Mouse (Mus musculus) lung, adult 18-20 months (tissue): ENCODE measurements around the gene Thada.

Source experiments
- DNase-seq, 2 experiments: peaks; one replicate each; pipeline ENCODE4 v3.0.0; 2022; ENCODE audit warnings: mixed read lengths in 2 of 2

Gene Thada

DNA sequence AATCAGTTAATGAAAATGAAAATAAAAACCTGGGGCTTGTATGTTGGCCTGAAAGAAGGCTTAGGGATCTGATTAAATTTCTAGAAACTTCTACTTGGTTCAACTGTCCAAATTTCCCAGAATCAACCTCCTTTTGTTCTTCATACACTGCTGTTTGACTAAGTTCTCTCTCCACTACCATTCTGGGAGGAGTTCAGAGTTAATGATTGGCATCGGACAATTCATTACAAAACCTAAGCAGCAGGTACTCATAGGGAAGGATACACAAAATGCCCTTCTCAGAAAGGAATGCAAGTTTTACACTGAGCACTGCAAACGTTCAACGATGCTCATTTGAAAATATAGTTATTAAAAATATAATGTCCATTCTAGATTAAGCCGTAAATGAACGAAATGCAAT is 179.5 kb downstream of the Thada start:
- DNase-seq: no peak

DNA sequence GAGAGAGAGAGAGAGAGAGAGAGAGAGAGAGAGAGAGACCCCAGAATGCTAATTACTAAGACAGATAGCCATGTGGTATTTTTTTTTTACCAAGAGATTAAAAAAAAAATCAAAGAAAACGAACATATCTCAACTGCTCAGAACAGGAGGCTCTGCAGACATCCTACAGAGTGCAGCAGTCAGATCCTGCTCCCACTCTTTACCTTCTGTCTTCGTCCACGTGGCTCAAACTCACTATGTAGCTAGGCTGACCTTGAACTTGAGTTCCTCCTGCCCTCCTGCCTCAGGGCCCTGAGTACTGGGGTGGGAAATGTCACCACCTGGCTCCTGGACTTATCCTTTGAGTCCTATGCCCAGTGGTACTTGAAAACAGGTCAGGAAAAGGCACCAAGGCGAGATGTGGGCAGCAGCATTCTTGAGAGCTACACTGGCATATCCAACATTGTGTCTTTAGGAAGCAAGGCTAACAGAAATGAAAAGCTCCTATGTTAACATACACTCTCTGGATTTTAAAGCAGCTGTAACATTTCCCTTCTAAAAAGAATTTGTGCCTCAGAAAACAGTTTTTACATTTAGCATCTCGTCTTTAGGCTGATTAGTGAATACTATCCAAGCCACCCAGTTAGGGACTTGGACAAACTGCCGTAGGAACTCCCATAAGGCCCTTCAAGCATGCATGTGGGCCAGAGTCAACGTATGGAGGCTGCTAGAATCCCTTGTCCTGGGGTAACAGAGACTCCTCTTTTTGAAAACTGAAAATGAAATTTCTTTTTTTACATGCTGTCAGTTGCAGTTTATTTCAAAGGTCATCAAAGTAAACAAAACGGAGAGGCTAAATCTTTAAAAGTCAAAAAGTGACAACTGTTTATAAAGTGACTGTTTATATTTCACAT is 183.4 kb downstream of the Thada start:
- DNase-seq: no peak

DNA sequence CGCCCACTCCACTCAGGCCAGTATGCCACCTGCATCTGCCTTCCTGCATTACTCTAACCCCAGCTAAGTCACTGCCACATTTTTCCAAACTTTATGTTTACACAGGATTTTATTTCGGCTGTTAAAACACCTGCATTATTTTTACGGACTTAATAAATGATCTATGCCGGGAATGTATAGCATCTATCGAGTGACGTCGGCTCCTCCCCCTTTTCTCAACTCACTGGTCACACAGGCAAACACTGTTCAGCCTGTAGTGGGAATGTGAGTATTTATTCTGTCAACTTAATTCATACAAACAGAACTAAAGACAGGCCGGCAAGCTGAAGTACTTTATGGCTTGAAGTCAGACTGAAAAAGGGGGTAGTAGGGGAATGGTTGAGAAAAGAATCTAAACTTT is 187.0 kb downstream of the Thada start:
- no peak for DNase-seq

DNA sequence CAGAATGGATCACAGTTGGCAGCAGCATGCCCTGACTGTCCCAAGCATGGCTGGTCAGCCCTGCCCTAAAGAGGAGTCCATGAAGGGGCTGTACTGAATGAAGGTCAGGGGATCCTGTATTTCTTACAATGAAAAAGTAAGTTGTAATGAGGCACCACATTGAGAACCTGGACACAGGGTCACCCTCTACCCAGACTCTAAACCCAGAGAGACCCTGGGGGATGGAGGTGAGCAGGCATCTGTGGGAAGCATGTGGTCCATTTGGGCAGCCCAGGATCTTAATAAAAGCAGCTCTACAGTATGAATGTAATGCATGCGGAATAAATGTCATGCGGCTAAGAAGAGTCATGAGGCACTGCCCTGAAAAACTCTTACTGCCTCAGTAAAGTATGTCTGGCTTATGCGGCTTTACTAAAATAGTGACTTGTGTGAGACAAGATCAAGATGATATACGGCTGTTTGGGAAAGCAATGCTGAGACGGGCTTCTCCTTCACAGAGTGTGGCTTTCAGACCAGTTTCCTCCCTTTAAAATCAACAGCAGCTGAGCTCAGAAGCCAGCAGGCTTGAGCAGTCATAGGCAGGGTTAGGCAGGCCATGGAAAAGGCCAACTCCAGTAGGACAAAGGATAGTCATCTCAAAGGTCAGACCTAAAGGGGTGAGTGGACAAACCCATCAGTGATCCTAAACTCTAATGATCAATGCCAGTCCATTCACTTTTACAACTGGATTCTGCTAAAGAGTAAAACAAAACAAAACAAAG is 187.6 kb downstream of the Thada start:
- DNase-seq: no peak

DNA sequence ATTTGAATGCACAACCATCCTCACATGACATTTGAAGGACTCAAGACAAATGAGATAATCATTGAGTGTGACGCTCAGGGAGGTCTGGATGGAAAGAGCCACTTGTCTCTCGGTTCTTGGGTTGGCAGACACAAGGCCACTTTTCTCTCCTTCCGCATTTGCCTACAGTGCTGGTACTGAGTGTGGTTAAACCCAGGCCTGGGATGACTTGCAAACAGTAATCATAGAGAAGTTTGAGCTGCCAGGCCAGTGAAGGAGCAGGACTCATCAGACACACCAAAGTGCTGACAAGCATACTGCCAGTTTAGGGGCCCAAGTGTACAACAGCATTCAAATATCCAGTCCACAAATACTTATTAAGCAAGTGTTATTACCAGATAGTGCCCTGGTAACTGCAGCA is 191.0 kb downstream of the Thada start:
- DNase-seq: no peak

DNA sequence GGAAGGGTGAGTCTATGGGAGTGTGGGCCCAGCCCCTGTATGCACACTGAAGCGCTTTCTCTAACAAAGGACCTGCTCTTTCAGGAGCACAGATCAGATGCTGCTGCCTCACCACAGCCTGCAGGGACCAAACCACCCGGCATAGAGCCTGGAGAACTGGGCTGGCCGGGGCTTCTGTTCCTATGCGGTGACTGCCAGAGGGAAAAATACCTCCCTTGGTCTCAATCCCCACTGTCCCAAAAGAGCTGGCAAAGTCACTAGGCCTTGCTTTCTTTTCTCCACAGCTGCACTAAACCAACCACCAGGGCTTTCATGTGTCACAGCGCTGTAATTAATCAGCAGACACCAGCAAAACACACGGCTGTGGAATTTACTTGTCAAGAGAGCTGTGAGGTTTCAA is 191.8 kb downstream of the Thada start:
- no peak for DNase-seq

DNA sequence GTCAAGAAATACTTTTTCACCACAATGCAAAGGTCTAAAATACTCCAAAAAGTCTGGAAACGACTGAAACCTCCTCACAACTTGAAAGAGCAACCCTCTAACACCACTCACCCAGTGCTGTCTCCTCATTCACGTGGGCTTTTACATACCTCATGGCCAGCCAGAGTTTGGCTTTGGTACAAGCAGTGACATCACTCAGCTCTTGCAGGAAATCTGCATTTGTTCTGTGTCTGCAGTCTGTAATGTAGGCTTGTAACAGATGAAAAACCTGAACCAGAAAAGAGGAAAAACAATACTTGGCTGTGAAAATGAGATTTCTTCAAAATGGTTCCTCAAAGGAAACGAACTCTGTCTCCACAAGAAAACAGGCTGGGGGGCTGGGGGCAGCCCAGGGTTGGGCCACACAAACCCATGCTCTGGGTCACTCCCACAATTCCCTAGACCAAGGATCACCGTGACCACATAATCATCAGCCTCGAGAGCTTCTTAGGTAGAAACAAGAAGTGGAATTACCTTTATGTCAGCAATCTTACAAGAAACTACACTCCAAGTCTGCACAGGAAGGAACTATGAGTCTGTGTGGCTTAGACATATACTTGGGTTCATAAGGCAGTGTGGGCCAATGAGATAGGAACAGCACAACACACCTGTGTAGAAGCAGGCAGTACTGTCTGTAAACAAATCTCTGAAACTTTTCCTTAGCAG is 193.3 kb downstream of the Thada start:
- peak in 1 of 2 experiments; percentile 61 for DNase-seq

DNA sequence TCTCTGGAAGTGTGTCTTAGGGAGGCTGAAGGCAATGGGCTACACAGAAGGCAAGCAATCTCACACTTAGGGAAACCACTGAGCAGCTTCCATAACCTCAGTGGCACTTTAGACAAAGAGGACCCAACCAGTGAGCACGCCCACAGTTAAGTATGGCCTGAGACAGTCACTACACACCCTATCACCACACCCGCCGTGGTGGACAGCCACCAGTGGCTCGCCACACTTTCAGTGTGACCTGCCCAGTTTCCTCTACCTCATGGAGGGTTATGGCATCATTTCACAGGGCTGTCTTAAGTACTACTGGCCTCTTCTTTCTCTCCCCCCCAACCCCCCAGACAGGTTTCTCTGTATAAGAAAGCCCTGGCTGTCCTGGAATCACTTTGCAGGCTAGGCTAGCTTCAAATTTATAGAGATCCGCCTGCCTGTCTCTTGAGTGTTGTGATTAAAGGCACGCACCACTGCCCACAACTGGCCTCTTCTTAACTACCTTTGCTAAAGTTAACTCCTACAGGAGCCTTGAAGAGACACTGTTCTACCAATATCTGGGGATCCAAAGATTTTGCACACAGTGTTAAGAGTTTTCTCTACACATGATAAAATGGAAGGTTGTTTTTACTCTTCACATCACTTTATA is 194.3 kb downstream of the Thada start:
- no peak for DNase-seq

DNA sequence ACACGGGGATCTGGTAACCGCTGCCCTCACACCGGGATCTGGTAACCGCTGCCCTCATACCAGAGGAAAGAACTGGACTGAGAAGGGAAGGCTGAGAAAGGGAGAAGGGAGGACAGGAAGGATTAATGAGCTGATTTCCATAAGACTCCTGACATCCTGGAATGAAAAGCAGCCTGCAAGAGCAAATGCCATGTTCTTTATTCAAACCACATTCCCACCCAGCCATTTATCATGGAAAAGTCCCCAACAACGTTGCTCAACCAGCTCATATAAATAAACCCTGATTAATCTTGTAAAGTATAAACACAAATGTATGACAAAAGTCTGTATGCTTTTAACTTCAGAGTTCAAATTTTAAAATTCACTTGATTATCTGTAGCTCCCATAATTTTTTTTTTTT is 196.3 kb downstream of the Thada start:
- DNase-seq: no peak

DNA sequence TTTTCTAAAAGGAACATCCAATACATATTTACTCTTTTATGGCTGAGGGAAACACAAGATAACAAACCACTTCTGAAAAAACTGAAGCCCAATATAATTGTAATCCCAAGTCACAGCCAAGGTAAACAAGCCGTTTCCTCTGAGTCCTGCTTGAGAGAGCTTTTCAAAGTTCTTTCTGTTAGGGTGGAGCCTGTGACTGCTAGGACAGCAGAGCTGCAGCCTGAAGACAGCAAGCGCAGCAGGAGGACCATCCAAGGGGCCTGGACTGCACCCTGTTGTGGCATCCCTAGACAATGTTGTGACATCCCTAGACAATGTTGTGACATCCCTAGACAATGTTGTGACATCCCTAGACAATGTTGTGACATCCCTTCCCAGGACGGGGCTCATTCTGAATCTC is 197.6 kb downstream of the Thada start:
- peak; percentile 37 to 70 for DNase-seq

DNA sequence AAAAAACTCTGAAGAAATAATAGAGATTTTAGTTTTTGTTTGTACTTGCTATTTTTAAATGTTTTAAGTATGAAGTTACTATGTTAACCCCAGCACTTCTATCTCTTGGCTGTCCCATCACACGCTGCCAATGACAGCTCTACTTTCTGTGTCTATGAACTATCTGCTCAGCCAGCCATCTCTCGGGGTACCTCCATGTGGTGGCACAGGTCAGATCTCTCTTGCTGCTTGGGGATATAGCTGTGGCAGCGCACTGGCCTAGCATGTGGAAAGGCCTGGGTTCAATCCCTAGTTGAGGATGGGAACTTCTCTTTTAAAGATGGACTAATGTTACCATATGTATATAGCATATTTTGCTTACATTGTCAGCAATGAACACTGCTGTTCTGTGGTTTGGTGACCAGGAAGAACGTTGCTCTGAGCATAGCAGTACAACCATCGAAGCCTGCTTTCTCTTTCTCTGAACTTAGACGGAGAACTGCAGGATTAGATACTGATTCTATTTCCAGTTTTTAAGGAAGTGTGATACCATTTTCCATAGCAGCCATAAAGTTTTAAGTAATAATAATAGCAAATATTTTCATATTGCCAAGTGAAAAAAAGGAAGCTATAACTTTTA is 198.4 kb downstream of the Thada start:
- DNase-seq: no peak

DNA sequence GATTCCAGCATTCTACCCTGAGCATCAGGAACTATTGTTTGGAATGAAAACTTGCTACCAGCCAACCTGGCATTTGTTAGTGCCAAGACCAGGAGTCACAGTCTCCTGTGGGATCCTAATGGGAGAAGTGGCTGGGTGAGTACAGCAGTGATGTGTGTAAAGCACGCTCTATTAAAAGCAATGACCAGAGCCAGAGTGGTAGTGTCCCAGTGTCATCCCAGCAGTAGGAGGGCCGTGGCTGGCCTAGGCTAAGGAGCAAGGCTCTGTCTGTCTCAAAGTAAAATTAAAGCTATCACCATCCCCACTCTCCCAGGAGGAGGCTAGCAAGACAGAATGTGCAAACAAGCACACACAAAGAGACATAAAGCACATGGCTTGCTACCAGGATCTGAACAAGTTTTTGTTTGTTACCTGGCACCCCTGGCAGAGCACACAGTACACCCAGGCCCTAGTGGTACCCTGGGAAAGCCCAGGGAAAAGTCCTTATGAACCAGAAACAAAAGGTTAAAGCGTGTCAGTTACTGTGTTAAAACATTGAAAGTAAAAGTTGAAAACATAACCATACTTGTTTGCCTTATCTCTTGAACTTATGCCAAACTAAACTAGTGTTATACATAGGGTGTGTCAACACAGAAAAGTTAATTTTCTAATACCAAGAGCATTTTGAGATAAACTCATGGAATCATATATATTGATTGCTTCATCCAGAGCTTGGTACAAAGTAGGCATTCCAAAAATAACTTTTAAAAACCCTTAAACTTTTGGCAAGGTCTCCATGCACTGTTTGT is 199.7 kb downstream of the Thada start:
- peak; percentile 28 to 55 for DNase-seq

DNA sequence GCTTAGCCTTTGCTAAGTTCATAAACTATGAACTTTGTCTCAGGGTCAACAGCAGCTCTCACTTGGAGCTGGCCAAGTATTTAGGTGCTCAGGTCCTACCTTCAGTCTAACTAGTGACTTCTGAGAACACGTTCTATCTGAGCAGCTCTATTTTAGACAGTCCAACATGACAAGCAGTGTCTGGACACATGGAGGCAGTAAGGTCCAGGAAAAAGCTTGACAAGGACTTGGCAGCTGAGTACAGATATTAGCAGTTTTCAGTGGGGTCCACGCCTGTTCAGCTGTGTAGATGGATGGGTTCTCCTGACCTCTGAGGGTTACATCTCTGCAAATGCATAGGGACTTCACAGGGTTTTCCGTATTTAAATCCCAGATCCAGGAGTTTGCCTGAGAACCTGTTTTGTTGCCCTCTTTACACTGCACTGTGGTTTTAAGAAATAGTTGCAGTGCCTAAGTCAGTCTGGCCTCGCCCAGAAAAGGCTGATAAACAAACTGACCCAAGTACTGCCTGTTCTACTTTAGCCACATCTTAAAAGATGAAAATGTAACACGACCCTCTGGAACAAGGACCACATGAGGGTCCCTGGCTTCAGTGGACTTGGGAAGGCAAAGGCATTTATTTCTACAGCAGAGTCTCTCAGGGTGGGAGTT is 200.4 kb downstream of the Thada start:
- peak in 1 of 2 experiments; percentile 53 for DNase-seq

DNA sequence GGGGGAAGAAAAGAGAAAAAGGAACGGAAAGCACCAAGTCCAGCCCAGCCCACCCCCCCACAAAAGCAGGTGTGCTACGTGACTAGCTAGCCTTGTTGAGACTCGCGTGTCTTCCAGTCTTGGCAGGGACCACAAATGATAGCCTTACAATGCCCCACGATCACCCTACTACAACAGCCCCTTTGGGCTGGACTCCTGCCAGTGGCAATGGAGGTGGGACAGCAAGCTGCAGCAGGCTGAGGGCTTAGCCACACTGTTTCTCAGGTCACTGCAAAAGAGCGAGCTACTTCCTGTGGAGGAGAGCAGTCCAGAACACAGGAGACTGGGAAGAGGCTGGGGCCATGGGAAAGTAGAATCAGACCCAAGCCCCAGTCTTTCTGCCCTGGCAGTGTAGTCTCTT is 201.7 kb downstream of the Thada start:
- no peak for DNase-seq

DNA sequence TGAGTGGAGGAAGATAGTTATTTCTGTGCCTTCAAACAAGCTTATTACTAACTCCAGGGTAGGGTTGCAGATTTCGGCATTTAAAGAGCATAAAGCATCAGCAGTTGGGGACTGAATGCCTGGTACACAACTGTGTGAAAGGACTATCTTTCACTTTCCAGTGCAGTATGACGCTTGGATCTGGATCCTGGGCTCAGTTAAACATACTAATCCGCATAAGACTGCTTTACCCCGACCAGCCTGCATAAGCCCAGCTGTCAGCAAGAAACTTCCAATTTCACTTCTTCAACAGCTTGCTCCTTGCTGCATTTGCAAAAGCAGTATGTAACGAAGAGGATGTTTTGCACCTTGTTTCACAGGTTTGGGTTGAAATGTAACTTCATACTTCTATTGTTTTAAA is 202.4 kb downstream of the Thada start:
- DNase-seq: no peak

DNA sequence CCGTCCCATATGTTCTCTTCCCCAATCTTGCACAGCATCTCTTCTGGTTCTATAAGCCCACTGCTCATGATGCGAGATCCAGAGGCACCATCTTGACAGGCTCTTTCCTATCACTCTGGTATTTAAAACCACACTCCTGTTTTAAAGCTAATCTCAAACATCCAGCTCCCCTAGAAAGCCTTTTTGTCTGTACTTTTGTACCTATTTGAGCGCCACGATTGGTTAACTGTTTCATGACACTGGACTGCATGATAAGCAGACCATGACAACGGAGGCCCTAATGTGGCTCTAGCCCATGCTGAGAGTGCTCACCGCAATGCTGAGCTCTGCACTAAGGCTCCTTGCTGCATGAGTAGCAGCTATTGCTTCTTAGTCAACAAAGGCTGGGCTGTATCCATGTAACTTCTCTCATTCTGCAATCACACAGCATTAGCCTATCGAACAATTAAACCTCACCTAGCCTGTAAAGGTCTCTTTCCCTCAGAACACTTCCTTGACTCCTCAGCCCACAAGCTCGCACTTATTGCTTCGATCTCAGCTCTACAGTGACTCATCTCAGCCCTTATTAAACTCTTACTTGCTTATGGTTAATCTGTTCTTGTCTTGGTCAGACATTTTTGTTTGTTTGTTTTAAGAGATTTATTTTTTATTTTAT is 203.6 kb downstream of the Thada start:
- DNase-seq: no peak

DNA sequence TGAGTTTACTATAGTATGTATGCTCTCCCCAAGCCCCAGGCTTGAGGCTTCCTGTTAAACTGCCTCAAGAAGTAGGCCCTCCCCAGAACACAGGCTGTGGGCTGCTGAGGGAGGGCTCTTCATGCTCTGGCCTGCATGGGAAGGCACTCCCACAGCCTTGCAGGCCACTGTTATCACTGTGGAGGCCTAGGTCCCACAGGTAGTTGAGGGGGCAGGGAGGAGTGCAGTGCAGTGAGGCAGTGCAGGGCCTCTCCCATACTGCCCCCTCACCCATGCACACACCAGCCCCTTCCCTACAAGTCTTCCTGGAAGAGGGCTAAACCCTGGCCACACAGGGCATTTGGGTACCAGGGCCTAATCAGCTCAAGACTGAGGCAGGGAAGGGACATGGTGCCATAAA is 205.0 kb downstream of the Thada start:
- no peak for DNase-seq

DNA sequence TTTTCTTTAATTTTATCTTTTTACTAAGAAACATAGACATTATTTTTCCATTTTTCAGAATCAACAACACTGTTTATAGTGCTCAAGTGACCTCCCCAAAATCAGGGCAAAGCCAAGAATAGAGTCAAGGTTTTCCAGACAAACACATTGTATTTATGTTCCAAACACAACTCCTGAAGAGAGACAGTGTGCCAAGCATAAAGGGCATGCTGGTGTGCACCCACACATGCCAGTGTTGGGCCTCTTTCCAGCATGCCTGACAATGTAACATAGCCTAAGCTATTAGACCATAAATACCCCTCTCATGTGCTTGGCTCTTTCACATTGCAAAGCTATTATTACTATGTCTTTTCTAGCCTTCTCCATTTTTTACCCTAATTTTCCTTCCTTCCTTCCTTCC is 205.8 kb downstream of the Thada start:
- DNase-seq: no peak

DNA sequence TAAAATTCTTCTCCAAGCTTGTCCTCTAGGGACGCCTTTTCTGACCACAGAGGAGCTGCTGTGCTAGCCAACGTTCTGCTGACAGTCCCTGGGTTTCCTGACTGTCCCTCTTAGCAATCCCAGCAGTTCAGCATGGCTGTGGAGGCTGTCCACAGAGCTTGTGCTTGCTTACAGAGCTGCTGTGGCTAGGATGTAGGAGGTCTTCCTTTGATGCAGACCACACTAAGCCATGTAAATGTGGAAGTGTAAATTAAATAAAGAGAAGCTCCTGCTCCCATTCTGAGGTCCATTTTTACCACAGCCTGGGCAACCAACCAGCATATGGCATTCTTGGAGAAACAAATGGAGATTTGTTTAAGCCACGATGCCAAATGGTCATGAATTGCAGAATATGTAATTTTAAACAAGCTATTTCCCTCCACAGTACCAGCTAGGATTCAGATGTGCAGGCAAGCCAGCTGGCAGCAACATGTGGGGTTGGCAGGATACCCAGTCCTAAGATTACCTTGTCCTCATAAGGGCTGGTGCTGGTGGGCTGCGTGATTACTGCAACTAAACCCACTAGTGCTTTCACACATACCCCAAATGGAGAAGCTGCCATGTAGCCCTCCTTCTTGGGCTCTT is 207.3 kb downstream of the Thada start:
- no peak for DNase-seq

DNA sequence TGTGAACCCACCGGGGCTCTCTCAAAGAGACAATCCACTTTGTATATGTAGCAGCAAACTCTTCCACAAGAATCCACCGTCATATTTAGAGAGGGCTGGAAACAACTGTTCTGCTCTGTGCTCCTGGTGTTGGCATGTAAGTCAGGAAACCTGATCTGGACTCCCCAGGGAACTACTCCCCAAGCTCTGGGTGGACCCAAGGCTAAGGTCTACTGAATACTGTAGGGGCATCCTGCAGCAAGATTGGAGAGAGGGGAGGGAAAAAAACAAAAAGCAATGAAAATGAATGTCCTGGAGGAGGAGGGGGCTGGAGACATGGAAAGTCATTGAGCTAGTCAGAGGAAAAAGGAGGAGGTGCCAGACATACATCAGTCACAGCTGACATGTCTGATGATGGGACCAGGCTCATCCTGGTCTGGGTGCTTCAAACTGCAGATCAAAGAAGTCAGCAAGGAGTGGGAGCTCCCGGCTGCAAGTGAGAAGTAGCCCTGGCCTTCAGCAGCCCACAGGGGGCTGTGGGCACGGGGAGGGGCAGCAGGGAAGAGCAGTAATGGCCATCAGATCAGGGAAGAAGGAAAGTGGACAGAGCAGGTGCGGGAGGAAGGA is 208.0 kb downstream of the Thada start:
- no peak for DNase-seq
